Mouse (Mus musculus): ENCODE results near the gene Kat5.

Gene Kat5

DNA sequence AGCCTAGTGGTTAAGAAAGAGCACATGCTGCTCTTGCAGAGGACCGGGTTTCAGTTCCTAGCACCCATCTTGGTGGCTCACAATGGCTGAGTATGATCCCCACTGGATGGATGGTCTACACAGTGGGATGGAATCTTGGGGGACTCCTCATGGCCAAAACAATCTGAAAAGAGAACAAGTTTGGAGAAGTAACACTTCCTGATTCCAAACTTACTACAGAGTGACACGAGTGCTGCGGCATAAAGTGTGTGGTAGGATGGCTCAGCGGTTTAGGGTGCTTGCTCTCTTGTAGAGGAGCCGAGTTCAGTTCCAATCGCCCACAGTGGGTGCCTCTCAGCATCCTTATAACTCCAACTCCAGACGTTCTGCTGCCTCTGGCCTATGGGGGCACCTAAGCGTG is 15.3 kb upstream of the Kat5 start:
- DNase-seq, result no peak

DNA sequence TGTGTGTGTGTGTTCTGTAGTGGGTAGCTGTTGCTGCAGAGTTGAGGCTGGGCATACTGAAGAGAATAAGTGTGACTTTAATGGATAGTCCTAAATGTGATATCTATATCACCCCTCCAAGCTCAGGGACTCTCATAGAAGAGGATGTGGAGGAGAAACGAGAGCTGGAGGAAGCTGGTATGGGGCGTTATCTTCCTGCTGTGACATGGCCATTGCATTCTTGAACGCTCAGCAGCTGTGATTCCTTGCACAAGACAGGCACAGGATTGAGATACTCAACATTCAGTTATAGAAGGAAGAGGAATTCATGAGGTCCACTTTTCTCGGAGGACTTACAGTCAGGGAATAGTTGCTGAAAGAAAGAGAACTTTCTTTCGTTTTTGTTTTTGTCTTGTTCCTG is 11.8 kb upstream of the Kat5 start:
- no peak for DNase-seq

DNA sequence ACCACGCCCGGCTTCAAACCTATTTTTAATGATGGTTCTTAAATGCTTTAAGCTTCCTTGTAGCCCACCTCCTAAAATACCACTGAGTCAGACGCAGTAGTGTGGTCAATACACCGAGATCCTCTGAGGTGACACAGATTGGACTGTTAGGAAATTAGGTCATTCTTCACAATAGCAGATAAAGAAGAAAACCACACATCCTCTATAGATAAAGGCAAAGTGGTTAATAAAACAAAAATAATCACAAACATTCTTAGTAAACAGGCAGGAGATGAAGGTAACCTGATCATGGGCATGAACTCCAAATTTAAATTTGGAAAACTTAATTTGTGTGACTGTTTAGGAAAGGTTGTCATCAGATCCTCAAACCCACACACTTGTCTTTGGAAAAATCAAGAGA is 10.0 kb upstream of the Kat5 start:
- no peak for DNase-seq

DNA sequence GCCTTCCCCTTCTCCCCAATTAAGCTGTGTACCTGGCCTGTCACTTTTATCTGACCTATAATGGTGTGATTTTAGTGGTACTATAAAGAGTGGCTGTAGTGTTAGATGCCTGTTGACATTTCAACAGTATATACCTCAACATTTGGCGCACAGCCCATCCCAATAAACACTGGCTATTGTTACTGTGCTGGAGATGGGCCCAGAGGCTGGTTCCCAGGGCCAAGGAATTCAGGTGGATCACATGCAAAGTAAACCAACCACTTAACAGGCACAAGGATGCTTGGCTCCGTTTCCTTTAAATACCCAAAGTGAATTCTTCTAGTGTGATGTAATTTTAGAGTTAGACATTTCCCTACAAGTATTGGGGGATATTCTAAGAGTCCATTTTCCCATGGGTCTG is 4.9 kb upstream of the Kat5 start:
- DNase-seq, result no peak

DNA sequence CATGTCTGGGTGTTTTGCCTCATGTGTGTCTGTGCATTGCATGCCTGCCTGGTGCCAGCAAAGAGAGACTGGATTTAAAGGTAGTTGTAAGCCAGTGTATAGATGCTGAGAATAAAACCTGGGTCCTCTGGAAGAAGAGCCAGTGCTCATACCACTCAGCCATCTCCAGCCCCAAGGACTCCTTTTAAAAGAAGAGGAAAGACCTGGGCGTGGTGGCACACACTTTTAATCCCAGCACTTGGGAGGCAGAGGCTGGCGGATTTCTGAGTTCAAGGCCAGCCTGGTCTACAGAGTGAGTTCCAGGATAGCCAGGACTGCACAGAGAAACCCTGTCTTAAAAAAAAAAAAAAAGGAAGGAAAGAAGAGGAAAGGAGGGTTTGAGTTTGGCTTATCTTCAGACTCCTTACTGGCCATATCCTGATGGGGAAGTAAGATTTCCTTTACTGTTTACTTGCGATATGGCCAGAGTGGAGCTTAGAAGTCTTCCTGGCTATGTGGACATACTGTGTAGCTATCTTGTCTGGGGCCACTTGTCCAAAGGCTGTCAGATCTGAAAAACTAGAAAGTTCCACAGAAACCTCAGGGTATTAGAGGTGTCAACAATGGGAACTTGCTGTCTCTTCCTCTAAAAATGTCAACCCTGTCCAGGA is 2.9 kb upstream of the Kat5 start:
- DNase-seq, result no peak

DNA sequence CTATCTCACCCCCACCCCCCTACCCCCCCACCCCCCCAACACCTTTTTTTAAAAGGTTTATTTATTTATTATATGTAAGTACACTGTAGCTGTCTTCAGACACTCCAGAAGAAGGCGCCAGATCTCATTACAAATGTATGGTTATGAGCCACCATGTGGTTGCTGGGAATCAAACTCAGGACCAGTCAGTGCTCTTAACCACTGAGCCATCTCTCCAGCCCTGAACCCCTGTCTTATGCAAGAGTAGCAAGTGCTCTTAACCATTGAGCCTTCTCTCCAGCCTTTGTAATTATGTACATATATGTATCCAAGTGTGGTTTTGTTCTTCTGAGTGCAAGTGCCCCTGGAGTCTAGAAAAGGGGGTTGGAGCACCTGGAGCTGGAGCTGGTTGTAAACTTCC is 1.9 kb upstream of the Kat5 start:
- no peak for DNase-seq

DNA sequence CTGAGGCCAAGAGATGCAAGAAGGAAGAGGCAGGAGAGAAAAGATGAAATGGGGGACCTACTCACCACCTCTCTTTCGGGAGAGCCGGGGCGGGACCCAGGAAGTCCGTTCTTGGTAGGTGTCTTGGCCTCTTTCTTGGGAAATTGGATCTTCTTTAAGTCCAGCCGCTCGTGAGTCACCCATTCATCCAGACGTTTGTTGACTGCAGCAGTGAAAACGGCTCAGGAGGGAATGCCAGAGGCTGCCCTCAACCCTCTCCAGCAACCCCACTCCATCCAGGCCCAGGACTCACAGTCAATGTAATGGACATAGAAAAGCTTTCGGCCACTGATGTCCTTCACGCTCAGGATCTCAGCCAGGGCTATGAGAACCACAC is 878 bp downstream of the Kat5 start:
- no peak for DNase-seq

DNA sequence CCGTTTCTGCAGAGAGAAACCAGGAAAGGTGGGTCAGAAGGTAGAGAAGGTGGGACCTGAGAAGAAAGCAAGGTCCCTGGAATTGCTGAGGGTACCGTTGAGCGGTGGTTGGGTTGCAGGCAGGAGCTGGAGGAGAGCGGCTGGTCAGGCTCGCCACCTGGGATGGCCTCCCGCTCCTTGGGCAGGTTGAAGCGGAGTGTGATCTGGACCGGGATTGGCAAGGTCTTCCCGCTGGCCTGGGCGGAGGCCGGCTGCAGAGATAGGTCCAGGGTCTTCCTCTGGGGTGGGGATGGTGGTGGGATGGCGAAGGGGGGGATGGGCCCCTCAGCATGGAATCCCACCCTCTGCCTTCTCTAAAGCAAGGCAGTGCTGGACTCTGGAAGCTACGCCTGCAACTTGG is 1.3 kb downstream of the Kat5 start:
- DNase-seq, result no peak

DNA sequence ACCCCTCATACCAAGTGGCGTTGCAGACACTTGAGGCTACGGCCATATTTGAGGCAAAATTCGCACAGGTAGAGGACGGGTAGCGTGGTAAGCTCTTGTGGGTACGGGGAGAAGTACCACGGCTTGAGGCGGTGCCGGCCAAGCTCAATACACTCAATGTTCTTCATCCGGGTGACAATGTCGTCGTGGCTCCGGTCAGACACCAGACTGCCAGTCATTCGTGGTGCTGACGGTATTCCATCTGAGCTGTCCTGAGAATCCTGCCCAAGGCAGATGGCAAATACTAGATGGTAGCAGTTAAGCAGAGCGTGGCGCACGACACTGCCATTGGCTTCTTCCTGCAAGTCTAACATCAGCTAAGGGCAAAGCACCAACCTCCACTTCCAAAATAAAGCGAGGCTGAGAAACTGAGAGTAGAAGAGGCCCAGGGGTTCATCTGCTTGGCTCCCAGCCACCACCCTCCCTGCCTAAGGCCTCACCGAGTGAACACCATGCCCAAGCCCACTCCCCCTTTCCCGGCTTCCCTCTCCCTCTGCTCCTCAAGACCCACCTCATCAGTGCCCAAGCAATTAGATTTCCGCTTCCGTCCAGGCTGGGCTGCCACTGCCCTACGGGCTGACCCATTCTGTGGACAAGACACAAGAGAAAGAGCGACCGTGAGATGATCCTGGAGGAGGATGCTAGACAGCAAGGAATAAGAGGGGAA is 2.2 kb downstream of the Kat5 start:
- DNase-seq, result no peak

DNA sequence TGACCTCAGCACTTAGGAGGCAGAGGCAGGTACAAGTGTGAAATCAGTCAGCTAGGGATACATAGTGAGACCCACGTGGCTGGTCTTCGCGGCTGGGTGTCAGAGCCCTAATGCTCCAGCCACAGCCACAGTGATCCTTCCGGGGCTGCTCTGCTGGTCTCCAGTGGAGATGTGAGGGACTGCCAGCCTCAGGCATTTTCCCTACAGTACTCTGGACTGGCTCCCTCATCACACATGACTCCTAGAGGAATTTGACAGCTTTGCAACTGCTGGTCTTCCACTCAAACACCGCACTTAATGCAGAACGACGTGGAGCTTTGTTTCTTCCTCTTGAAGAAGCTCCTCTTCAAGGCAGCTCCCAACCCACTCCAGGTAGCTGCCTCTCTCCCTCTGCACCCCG is 3.8 kb downstream of the Kat5 start:
- no peak for DNase-seq

DNA sequence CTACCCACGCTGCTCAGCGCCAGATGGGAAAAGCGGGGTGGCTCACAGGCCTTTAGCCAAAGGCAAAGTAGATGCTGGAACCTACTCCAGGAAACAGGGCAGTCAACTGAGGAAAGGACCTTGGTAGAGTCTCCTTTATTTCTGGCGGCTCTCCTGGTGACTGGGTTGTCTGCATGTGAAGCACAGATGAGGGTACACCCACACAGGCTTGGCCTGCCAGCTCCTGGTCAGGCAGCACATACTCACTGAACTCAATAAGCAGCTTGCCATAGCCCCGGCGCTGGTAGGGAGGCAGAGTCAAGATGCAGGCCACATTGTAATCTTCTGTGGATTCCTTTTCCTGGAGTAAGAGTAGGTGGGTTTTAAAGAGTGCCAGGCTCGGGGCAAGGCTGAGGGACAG is 4.9 kb downstream of the Kat5 start:
- DNase-seq, result peak; percentile 69

DNA sequence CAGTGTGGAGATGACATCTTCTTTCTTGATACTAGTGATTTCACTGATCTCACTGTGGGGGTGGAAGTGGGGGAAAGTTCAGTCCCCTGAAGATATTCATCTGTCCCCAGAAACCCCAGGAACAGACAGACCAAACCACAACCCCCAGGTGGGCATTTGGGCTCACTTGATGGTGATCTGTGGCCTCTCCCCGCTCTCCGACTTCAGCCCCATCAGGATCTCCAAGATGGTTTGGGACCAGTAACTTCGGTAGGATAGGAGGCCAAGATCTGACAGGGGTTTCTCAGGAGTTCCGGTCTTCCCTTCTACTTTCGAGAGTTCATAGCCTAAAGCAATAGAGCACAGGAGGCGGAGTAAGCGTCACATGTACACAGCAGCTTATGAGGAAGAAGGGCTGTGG is 6.4 kb downstream of the Kat5 start:
- DNase-seq, result no peak

DNA sequence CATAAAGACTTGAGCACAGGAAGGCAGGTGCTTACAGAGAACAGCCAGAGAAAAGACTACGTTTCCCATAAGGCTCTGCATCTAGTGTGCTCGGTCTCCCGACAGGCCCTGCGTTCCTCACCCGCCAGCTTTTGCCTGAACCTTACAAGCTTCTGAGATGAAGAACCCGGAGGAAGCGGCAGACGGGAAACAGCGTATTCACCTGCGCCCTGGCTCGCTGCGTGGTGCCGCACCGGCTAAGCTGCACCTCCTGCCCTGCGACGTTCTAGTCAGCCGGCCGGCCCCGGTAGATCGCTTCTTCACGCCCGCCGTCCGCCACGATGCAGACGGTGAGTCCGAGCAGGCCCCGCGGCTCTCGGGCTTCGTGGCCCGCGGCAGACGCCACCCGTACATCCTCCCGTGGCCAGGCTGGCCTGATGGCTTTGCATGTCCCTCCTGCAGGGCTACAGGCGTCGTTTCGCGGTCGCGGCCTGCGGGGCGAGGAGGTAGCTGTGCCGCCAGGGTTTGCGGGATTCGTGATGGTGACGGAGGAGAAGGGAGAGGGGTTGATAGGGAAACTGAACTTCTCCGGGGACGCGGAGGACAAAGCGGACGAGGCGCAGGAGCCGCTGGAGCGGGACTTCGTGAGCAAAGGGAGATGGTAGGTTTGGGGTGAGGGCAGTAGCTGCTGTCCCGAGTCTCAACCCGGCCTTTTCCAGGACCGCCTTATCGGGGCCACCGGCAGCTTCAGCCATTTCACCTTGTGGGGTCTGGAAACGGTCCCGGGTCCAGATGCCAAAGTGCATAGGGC is 8.1 kb downstream of the Kat5 start, which contains the start of gene Rnaseh2c:
TSS of gene Rnaseh2c (plus strand) at position 122 of the 790 bp plus-strand sequence.
- DNase-seq, result peak; percentile 84

DNA sequence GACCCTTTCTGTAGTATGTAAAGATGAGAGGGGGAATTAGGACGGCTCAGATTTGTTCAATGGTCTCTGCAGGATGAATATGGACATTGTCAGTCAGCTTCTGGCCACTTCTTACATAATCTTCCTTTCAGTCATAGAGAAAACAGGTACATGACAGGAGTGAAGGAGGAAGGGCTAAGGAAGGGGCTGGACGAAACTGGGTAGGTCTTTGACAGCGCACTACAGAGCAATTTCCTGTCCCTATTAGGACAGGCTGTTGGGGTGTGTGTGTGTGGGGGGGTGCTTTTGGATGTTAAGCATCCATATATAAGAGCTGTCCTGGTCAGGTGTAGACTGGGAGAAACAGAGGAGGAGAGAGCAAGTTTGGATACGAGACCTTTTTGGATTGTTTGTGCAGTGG is 10.8 kb downstream of the Kat5 start:
- DNase-seq, result no peak

DNA sequence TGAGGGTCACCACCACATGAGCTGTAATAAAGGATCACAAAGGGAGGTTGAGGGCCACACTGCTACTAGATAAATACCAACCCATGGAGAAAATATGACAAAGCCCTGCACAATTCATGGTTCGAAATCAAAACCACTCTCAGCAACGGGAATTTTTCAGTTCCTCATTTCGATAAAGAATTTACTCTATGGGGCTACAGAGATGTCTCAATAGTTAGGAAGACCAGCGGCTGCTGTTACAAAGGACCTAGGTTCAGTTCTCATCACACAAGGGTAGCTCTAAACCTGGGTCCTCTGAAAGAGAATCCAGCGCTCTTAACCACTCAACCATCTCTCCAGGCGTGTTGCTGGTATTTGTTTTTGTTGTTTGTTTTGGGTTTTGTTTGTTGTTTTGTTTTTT is 18.1 kb downstream of the Kat5 start:
- DNase-seq, result no peak

DNA sequence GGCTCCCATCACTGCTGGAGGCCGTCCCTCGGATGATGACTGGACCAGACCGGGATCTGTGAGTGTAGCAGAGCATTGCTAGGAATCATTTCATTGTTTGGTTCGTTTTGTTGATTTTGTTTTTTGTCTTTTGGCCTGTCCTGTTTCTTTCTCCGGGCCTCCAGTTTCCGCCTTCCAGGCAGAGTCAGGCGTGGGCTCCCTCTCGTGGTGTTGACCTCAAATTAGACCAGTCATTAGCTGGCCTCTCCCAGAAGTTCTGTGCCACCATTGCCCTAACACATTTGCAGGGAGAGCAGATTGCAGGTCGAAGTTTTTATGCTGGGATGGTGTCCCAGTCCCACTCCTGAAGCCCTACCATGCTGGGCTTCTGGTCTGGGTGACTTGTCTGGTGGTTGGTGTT is 20.9 kb downstream of the Kat5 start:
- DNase-seq, result no peak

DNA sequence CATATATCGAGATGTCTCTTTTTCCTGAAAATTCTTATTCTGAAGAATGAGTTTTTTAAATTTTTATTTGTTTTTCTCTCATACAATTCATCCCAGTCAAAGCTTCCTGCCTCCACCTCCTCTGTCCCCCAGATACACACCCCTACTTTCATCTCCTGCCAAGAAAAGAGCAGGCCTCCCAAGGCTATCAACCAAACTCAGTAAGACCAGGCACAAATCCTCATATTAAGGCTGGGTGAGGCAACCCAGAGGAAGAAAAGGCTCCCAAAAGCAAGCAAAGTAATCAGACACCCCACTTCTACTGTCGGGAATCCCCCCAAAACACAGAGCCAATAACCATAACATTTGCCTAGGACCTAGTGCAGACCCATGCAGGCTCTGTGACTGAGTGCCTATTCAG is 28.0 kb downstream of the Kat5 start:
- no peak for DNase-seq

DNA sequence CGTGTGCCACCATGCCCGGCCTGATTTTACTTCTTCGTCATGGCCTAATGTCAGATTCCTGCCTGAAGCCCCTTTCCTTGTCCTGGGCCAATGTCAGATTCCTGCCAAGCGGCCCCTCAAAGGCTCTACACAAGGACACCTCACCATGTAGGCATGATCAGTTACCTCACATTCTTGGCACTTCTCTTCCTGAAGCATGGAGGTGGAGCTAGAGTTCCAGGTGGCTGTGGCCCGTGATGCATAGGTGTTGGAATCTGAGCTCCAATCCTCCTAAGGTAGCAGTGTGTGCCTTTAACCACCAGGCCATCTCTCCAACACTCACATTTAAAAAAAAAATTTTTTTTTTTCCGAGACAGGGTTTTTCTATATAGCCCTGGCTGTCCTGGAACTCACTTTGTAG is 29.3 kb downstream of the Kat5 start:
- no peak for DNase-seq

DNA sequence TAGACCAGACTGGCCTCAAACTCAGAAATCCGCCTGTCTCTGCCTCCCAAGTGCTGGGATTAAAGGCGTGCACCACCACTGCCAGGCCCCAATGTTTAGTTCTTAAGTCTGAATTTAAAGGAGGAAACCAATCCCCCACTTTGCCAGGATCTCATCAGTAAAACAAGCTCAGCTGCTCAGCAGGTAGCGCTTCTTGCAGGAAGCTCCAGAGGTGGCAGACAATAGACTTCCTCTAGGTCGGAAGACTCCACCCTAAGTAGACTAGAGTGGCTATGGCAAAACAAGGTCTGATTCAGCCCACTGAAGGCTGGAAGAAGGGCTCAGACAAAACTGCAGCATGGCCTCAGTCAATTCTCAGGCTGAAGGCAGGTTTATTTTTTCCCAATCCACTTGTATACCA is 30.1 kb downstream of the Kat5 start:
- no peak for DNase-seq

DNA sequence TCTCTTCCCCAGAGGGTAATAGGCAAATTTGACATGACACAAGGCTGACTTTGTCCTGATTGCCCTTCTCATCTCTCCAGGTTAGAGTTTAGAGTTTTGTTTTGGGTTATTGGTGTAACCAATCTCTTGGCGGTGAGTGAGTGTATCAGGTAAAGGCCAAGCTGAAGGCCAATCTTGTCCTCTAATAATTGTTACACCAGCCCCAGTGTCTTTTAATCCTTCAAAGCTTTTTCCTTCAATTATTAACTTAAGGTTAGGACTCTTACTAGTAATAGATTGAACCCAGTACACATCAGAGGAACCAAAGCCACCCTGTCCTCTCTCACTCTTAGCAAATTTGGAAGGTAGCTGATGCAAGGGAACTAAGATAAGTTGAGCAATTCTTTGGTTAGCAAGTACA is 34.7 kb downstream of the Kat5 start:
- no peak for DNase-seq

DNA sequence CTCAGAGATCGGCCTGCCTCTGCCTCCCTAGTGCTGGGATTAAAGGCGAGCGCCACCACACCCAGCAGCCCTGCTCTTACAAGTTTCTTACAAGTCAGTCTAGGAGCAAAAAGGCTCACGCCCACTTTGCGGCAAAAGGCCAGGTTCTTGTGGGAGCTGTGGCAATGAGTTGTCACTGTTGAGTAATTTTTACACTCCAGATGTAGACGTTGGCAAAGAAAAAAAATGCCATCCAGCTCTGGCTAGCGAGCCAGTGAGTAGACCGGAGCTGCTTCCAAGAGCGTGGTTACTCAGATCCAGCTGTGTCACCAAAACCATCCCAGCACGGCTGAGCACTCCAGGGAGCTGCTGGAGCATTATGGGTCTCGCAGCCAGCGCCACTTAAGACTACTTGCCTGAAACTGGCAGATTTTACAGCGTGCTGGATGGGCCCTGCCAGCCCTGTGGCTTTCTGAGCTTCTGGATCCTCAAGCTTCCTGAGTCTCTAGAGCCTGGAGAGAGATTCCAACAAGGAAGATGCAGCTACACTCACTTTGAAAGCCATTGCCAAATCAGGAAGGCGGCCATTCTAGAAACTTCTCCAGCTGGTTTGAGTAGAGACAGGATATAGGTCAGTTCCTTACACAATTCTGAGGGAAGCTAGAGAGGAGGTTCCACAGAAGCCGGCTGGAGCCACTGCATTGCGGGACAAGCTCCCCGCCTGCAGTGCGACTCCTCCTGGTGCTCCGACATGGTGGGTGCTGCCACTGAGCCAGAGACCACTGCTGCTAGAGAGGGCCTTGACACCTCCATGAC is 37.5 kb downstream of the Kat5 start:
- DNase-seq, result peak; percentile 79

DNA sequence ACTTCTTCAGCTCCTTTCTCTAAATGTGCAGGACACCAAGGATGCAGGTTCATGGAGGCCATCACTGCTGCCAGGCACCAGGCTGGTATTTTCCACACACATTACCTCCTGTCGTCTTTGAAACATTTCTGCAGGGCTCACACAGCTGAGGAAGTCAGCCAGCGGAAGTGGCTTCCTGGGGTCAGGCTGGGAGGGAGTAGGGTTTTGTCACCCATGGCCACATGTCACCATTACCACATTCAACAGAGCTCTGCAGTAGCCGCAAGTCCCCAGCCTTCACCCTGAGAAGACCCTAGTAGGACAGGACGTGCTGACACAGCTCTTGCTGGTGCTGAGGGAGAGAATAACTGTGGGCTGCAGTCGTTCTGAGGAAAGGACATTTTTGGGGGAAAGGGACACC is 38.2 kb downstream of the Kat5 start:
- peak; percentile 58 for DNase-seq
